Mouse (Mus musculus): ENCODE data around the gene Myom1. TPM values are rescaled to one million over a fixed set of nuclear protein-coding genes. Genes with fewer than 3 reads are reported as not detected.

Gene Myom1
- polyA plus RNA-seq, 1 experiment from 2014 or later = 208 TPM

- Histone ChIP-seq H3K4me2 (no peak overlapping the region), H3K27ac (ENCODE audit: low read depth, low read length) (no peak overlapping the region), H3K36me3 (ENCODE audit: control insufficient read depth, insufficient read depth, low read length) (no peaks in the 10 kb centered on the region), H3K4me1 (ENCODE audit: control insufficient read depth, insufficient read depth, low read length) (no peaks in the 10 kb centered on the region; the same call in 1 of the 2 replicates), H3K9ac (ENCODE audit: low read depth, low read length) (no peak overlapping the region), H3K4me3 (ENCODE audit: low read depth, low read length) (no peak overlapping the region), H3K9me3 (replicated peaks; ENCODE audit: control insufficient read depth, low read length) (no peaks in the 10 kb centered on the region), H3K27me3 (ENCODE audit: control insufficient read depth, insufficient read depth, low read length) (no peaks in the 10 kb centered on the region)
- ATAC-seq (replicated peaks; ENCODE audit: insufficient number of reproducible peaks, low FRiP score, low TSS enrichment) = no peak
- 81% methylated on average over 2 of the region's 2 CpGs for WGBS (ENCODE audit: insufficient replicate concordance)
Measured at GRCm38 (mm10) chr17:71137334-71137721, 134.9 kb downstream of the Myom1 start.

- 80% methylated on average over 4 of the region's 4 CpGs for WGBS (ENCODE audit: insufficient replicate concordance)
- no peaks in the 10 kb centered on the region for H3K4me1 ChIP-seq (ENCODE audit: control insufficient read depth, insufficient read depth, low read length)
- no peaks in the 10 kb centered on the region for H3K27me3 ChIP-seq (ENCODE audit: control insufficient read depth, insufficient read depth, low read length)
- no peak overlapping the region for H3K9ac ChIP-seq (ENCODE audit: low read depth, low read length)
- no peak overlapping the region for H3K4me2 ChIP-seq
- no peaks in the 10 kb centered on the region for H3K9me3 ChIP-seq (replicated peaks; ENCODE audit: control insufficient read depth, low read length)
- ATAC-seq (replicated peaks; ENCODE audit: insufficient number of reproducible peaks, low FRiP score, low TSS enrichment) = no peak
- no peaks in the 10 kb centered on the region for H3K36me3 ChIP-seq (ENCODE audit: control insufficient read depth, insufficient read depth, low read length)
- H3K4me3 ChIP-seq (ENCODE audit: low read depth, low read length) = no peak overlapping the region
- H3K27ac ChIP-seq (ENCODE audit: low read depth, low read length) = no peak overlapping the region
Measured at GRCm38 (mm10) chr17:71142068-71142467, 139.6 kb downstream of the Myom1 start.

- Histone ChIP-seq H3K4me2 (no peak overlapping the region), H3K9ac (ENCODE audit: low read depth, low read length) (no peak overlapping the region), H3K4me1 (ENCODE audit: control insufficient read depth, insufficient read depth, low read length) (no peaks in the 10 kb centered on the region), H3K36me3 (ENCODE audit: control insufficient read depth, insufficient read depth, low read length) (no peaks in the 10 kb centered on the region), H3K27ac (ENCODE audit: low read depth, low read length) (no peak overlapping the region), H3K9me3 (replicated peaks; ENCODE audit: control insufficient read depth, low read length) (no peaks in the 10 kb centered on the region), H3K4me3 (ENCODE audit: low read depth, low read length) (no peak overlapping the region), H3K27me3 (ENCODE audit: control insufficient read depth, insufficient read depth, low read length) (no peaks in the 10 kb centered on the region)
- ATAC-seq (replicated peaks; ENCODE audit: insufficient number of reproducible peaks, low FRiP score, low TSS enrichment) = no peak
- WGBS (ENCODE audit: insufficient replicate concordance) = 79% methylated on average over 4 of the region's 4 CpGs
Measured at GRCm38 (mm10) chr17:71143155-71143554, 140.7 kb downstream of the Myom1 start.

GRCm38 (mm10) chr17:71144322-71145116 is 142.1 kb downstream of the Myom1 start:
- H3K9ac ChIP-seq (ENCODE audit: low read depth, low read length) = no peak overlapping the region
- no peaks in the 10 kb centered on the region for H3K36me3 ChIP-seq (ENCODE audit: control insufficient read depth, insufficient read depth, low read length)
- no peak overlapping the region for H3K27ac ChIP-seq (ENCODE audit: low read depth, low read length)
- H3K27me3 ChIP-seq (ENCODE audit: control insufficient read depth, insufficient read depth, low read length) = no peaks in the 10 kb centered on the region
- H3K4me3 ChIP-seq (ENCODE audit: low read depth, low read length) = no peak overlapping the region
- H3K9me3 ChIP-seq (replicated peaks; ENCODE audit: control insufficient read depth, low read length) = no peaks in the 10 kb centered on the region
- no peaks in the 10 kb centered on the region for H3K4me1 ChIP-seq (ENCODE audit: control insufficient read depth, insufficient read depth, low read length)
- no peak overlapping the region for H3K4me2 ChIP-seq
- no peak for ATAC-seq (replicated peaks; ENCODE audit: insufficient number of reproducible peaks, low FRiP score, low TSS enrichment)
- WGBS (ENCODE audit: insufficient replicate concordance) = 83% methylated on average over 19 of the region's 19 CpGs

GRCm38 (mm10) chr17:71145248-71145961 is 143.0 kb downstream of the Myom1 start:
- no peak overlapping the region for H3K27ac ChIP-seq (ENCODE audit: low read depth, low read length)
- no peaks in the 10 kb centered on the region for H3K27me3 ChIP-seq (ENCODE audit: control insufficient read depth, insufficient read depth, low read length)
- H3K9me3 ChIP-seq (replicated peaks; ENCODE audit: control insufficient read depth, low read length) = no peaks in the 10 kb centered on the region
- H3K4me1 ChIP-seq (ENCODE audit: control insufficient read depth, insufficient read depth, low read length) = no peaks in the 10 kb centered on the region
- WGBS (ENCODE audit: insufficient replicate concordance) = 83% methylated on average over 1 of the region's 1 CpGs
- ATAC-seq (replicated peaks; ENCODE audit: insufficient number of reproducible peaks, low FRiP score, low TSS enrichment) = no peak
- H3K36me3 ChIP-seq (ENCODE audit: control insufficient read depth, insufficient read depth, low read length) = no peaks in the 10 kb centered on the region
- no peak overlapping the region for H3K9ac ChIP-seq (ENCODE audit: low read depth, low read length)
- H3K4me3 ChIP-seq (ENCODE audit: low read depth, low read length) = no peak overlapping the region
- H3K4me2 ChIP-seq = no peak overlapping the region

- Histone ChIP-seq H3K4me1 (ENCODE audit: control insufficient read depth, insufficient read depth, low read length) (no peaks in the 10 kb centered on the region; the same call in 1 of the 2 replicates), H3K9ac (ENCODE audit: low read depth, low read length) (no peak overlapping the region), H3K4me3 (ENCODE audit: low read depth, low read length) (no peak overlapping the region), H3K4me2 (no peak overlapping the region), H3K9me3 (replicated peaks; ENCODE audit: control insufficient read depth, low read length) (no peaks in the 10 kb centered on the region), H3K27ac (ENCODE audit: low read depth, low read length) (no peak overlapping the region), H3K27me3 (ENCODE audit: control insufficient read depth, insufficient read depth, low read length) (no peaks in the 10 kb centered on the region), H3K36me3 (ENCODE audit: control insufficient read depth, insufficient read depth, low read length) (no peaks in the 10 kb centered on the region)
- ATAC-seq (replicated peaks; ENCODE audit: insufficient number of reproducible peaks, low FRiP score, low TSS enrichment) = no peak
- 39% methylated on average over 4 of the region's 4 CpGs for WGBS (ENCODE audit: insufficient replicate concordance)
Measured at GRCm38 (mm10) chr17:71153356-71153755, 150.9 kb downstream of the Myom1 start.

- Histone ChIP-seq H3K4me1 (ENCODE audit: control insufficient read depth, insufficient read depth, low read length) (peaks cover 6% of the 10 kb centered on the region; the same call in 1 of the 2 replicates), H3K9ac (ENCODE audit: low read depth, low read length) (no peak overlapping the region), H3K27me3 (ENCODE audit: control insufficient read depth, insufficient read depth, low read length) (no peaks in the 10 kb centered on the region), H3K9me3 (replicated peaks; ENCODE audit: control insufficient read depth, low read length) (no peaks in the 10 kb centered on the region), H3K4me3 (ENCODE audit: low read depth, low read length) (no peak overlapping the region), H3K4me2 (no peak overlapping the region), H3K36me3 (ENCODE audit: control insufficient read depth, insufficient read depth, low read length) (no peaks in the 10 kb centered on the region), H3K27ac (ENCODE audit: low read depth, low read length) (no peak overlapping the region)
- WGBS (ENCODE audit: insufficient replicate concordance) = 57% methylated on average over 1 of the region's 1 CpGs
- no peak for ATAC-seq (replicated peaks; ENCODE audit: insufficient number of reproducible peaks, low FRiP score, low TSS enrichment)
Measured at GRCm38 (mm10) chr17:71155271-71155670, 152.8 kb downstream of the Myom1 start.

- H3K27ac ChIP-seq (ENCODE audit: low read depth, low read length) = 0 out of 2 replicates have a peak overlapping the region, but pooled peaks have one; percentile 22
- H3K27me3 ChIP-seq (ENCODE audit: control insufficient read depth, insufficient read depth, low read length) = no peaks in the 10 kb centered on the region
- H3K4me3 ChIP-seq (ENCODE audit: low read depth, low read length) = no peak overlapping the region
- no peak overlapping the region for H3K4me2 ChIP-seq
- no peaks in the 10 kb centered on the region for H3K36me3 ChIP-seq (ENCODE audit: control insufficient read depth, insufficient read depth, low read length)
- 32% methylated on average over 4 of the region's 4 CpGs for WGBS (ENCODE audit: insufficient replicate concordance)
- no peaks in the 10 kb centered on the region for H3K9me3 ChIP-seq (replicated peaks; ENCODE audit: control insufficient read depth, low read length)
- H3K9ac ChIP-seq (ENCODE audit: low read depth, low read length) = no peak overlapping the region
- no peak for ATAC-seq (replicated peaks; ENCODE audit: insufficient number of reproducible peaks, low FRiP score, low TSS enrichment)
- peaks cover 6% of the 10 kb centered on the region; the same call in 1 of the 2 replicates for H3K4me1 ChIP-seq (ENCODE audit: control insufficient read depth, insufficient read depth, low read length)
Measured at GRCm38 (mm10) chr17:71159152-71159567, 156.7 kb downstream of the Myom1 start.

Measured in heart, embryonic 11.5 days (tissue).